Mouse (Mus musculus) stomach, postnatal 0 days (tissue): ENCODE measurements around the gene Ulk4. TPM values are rescaled to one million over a fixed set of nuclear protein-coding genes. Genes with fewer than 3 reads are reported as not detected.

Experiments
- ATAC-seq: fragments of 200-750 bp; cut with Nextera tagmentation; 2 replicates; pipeline ENCODE4 v1.8.0; 2017; ENCODE audit not compliant: low FRiP score, low TSS enrichment
- DNase-seq: peaks from one replicate; pipeline ENCODE4 v3.0.0-alpha.2; 2016; ENCODE audit warnings: low spot score
- H3K27ac ChIP-seq: fragments of 300-500 bp; sonication (generic); replicated peaks from 2 replicates; pipeline ENCODE4 v1.5.1; 2014; ENCODE audit warnings: mild to moderate bottlenecking, control low read depth
- H3K27me3 ChIP-seq: fragments of 300-500 bp; sonication (generic); 2 replicates; pipeline ENCODE4 v1.6.1; 2014; ENCODE audit warnings: low read length; ENCODE audit not compliant: control insufficient read depth, insufficient read depth
- H3K36me3 ChIP-seq: fragments of 300-500 bp; sonication (generic); 2 replicates; pipeline ENCODE4 v1.6.1; 2014; ENCODE audit warnings: low read length, mixed read lengths; ENCODE audit not compliant: control insufficient read depth, insufficient read depth
- H3K4me1 ChIP-seq: fragments of 300-500 bp; sonication (generic); replicated peaks from 2 replicates; pipeline ENCODE4 v1.6.1; 2014; ENCODE audit warnings: antibody characterized with exemption; ENCODE audit not compliant: control insufficient read depth, insufficient read depth
- H3K4me2 ChIP-seq: fragments of 300-500 bp; sonication (generic); replicated peaks from 2 replicates; pipeline ENCODE4 v1.6.1; 2014; ENCODE audit warnings: low read depth, mild to moderate bottlenecking, control low read depth, moderate library complexity
- H3K4me3 ChIP-seq: fragments of 300-500 bp; sonication (generic); 2 replicates; pipeline ENCODE4 v1.5.1; 2014; ENCODE audit warnings: low read depth, low read length, control low read depth
- H3K9ac ChIP-seq: fragments of 300-500 bp; sonication (generic); 2 replicates; pipeline ENCODE4 v1.6.1; 2014; ENCODE audit warnings: mild to moderate bottlenecking, low read length, control low read depth, mixed read lengths
- H3K9me3 ChIP-seq: fragments of 300-500 bp; sonication (generic); 2 replicates; pipeline ENCODE4 v1.6.1; 2016; ENCODE audit warnings: low read length; ENCODE audit not compliant: control insufficient read depth
- CTCF ChIP-seq: IDR thresholded peaks from 2 replicates; pipeline ENCODE4 v1.5.1; 2016; ENCODE audit warnings: antibody characterized with exemption, low read depth, mild to moderate bottlenecking, moderate library complexity
- EP300 ChIP-seq: optimal IDR thresholded peaks from 2 replicates; pipeline ENCODE3; 2016; ENCODE audit warnings: antibody characterized with exemption
- WGBS: fragments of 180-500 bp; shearing (Covaris S2); extraction: QIAGEN DNeasy Blood & Tissue Kit; methylation state at CpG from one replicate; pipeline ENCODE4 v1.1.7; 2014; 5-methylcytosine and 5-hydroxymethylcytosine counted together
- polyA plus RNA-seq: library from polyadenylated mRNA; unstranded; fragments of >200 nt; fragmentation: Nextera tagmentation; extraction: Ambion mirVana; gene quantifications from 2 replicates; pipeline ENCODE4 v1.2.1, GENCODE M21; 2015

Ulk4 gene
- polyA plus RNA-seq, 1 experiment from 2014 or later: 73.3 TPM

- ATAC-seq: no peak
- no peaks in the 10 kb centered on the region for H3K9me3 ChIP-seq
- no peak overlapping the region for H3K27ac ChIP-seq
- TF ChIP-seq CTCF (no peak), EP300 (no peak)
- 49% methylated on average over 8 of the region's 8 CpGs for WGBS
- no peaks in the 10 kb centered on the region for H3K27me3 ChIP-seq
- H3K4me1 ChIP-seq: no peaks in the 10 kb centered on the region
- DNase-seq: no peak
- H3K36me3 ChIP-seq: no peaks in the 10 kb centered on the region
- H3K4me3 ChIP-seq: no peak overlapping the region
- no peak overlapping the region for H3K9ac ChIP-seq
- H3K4me2 ChIP-seq: no peak overlapping the region
Measured at GRCm38 (mm10) chr9:121072127-121072757, 204.8 kb downstream of the Ulk4 start.

GRCm38 (mm10) chr9:121071461-121072126 is 205.4 kb downstream of the Ulk4 start:
- WGBS: 70% methylated on average over 10 of the region's 10 CpGs
- no peaks in the 10 kb centered on the region for H3K4me1 ChIP-seq
- DNase-seq (no peak), ATAC-seq (no peak)
- H3K9me3 ChIP-seq: no peaks in the 10 kb centered on the region
- no peak overlapping the region for H3K4me2 ChIP-seq
- no peaks in the 10 kb centered on the region for H3K36me3 ChIP-seq
- H3K9ac ChIP-seq: no peak overlapping the region
- no peak overlapping the region for H3K4me3 ChIP-seq
- TF ChIP-seq CTCF (no peak), EP300 (no peak)
- H3K27me3 ChIP-seq: no peaks in the 10 kb centered on the region
- H3K27ac ChIP-seq: no peak overlapping the region

- WGBS: 76% methylated on average over 11 of the region's 11 CpGs
- no peak for DNase-seq
Measured at GRCm38 (mm10) chr9:121071050-121071449, 205.9 kb downstream of the Ulk4 start.

GRCm38 (mm10) chr9:121068115-121068514 is 208.9 kb downstream of the Ulk4 start:
- no peak for DNase-seq
- Histone ChIP-seq H3K36me3 (no peaks in the 10 kb centered on the region), H3K4me1 (no peaks in the 10 kb centered on the region), H3K4me2 (no peak overlapping the region), H3K27ac (no peak overlapping the region), H3K9me3 (no peaks in the 10 kb centered on the region), H3K9ac (no peak overlapping the region), H3K4me3 (no peak overlapping the region), H3K27me3 (no peaks in the 10 kb centered on the region)
- no peak for ATAC-seq
- TF ChIP-seq EP300 (no peak), CTCF (no peak)
- 78% methylated on average over 5 of the region's 5 CpGs for WGBS

More at GRCm38 (mm10) chr9:121071050-121071449, 205.9 kb downstream of the Ulk4 start:
- no peak for ATAC-seq
- no peak overlapping the region for H3K4me3 ChIP-seq
- H3K27me3 ChIP-seq: no peaks in the 10 kb centered on the region
- H3K27ac ChIP-seq: no peak overlapping the region
- H3K9me3 ChIP-seq: no peaks in the 10 kb centered on the region
- H3K36me3 ChIP-seq: no peaks in the 10 kb centered on the region
- no peak overlapping the region for H3K4me2 ChIP-seq
- H3K4me1 ChIP-seq: no peaks in the 10 kb centered on the region
- no peak for TF ChIP-seq CTCF
- TF ChIP-seq EP300: no peak
- H3K9ac ChIP-seq: no peak overlapping the region

- DNase-seq (no peak), ATAC-seq (no peak)
- Histone ChIP-seq H3K4me1 (no peaks in the 10 kb centered on the region), H3K27ac (no peak overlapping the region), H3K9me3 (no peaks in the 10 kb centered on the region), H3K9ac (no peak overlapping the region), H3K36me3 (no peaks in the 10 kb centered on the region), H3K4me2 (no peak overlapping the region), H3K27me3 (no peaks in the 10 kb centered on the region), H3K4me3 (no peak overlapping the region)
- TF ChIP-seq EP300: no peak
- TF ChIP-seq CTCF: no peak
- WGBS: 82% methylated on average over 10 of the region's 10 CpGs
Measured at GRCm38 (mm10) chr9:121067043-121067442, 210.0 kb downstream of the Ulk4 start.

GRCm38 (mm10) chr9:121065383-121065978 is 211.5 kb downstream of the Ulk4 start:
- DNase-seq (no peak), ATAC-seq (no peak)
- Histone ChIP-seq H3K9ac (no peak overlapping the region), H3K36me3 (no peaks in the 10 kb centered on the region), H3K4me3 (no peak overlapping the region), H3K4me2 (no peak overlapping the region), H3K4me1 (no peaks in the 10 kb centered on the region), H3K9me3 (no peaks in the 10 kb centered on the region), H3K27ac (no peak overlapping the region), H3K27me3 (no peaks in the 10 kb centered on the region)
- WGBS: 67% methylated on average over 10 of the region's 10 CpGs
- TF ChIP-seq EP300 (no peak), CTCF (no peak)
